Mouse (Mus musculus) CH12F3 (cell line): ENCODE measurements around the gene Ggnbp2.
"Not testable (repeated sequence)": the region's sequence is repeated elsewhere in the genome, so short reads cannot be mapped to it uniquely, and the experiment has no call there.

Experiments
- in situ Hi-C: fragments of 300-500 bp; cut with MboI; formaldehyde crosslinking; loops from 2 replicates; pipeline ENCODE4 v1.14.3; 2020; ENCODE audit warnings: low sequenced_read_pairs

Gene Ggnbp2

DNA sequence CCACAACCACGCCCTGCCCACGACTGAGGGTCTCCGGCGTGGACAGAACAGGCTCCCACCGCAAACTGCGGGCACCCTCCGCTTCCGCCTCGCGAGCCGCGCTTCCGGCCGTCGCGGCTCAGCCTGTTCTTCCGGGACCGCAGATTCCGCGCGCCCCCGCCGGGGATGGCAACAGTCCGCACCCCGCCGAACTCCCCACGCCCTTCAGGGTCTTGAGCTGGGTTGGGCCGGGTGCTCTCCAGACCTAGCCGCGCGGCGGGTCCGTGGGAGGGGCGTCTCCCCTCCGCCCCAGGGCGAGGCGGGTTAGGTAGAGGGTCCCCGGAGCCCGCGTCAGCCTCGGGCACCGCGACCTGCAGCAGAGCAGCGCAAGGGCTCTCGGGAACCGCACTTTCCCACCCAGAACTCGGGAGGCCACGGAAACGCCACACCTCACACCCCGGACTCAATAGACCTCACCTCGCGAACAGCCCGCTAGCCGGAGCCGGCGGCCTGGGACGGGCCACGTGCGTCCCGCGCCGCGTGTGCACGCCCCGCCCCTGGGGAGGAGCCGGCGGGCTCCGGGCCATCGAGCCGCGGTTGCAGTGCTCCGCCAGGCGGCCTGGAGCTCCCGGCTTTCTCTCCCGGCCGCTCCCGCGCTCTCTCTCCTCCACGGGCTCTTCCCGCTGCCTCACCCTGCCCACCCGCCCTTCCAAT is 9.3 kb upstream of the Ggnbp2 start, which contains the start of the genes Myo19 and Pigw:
Gene Myo19, plus strand, starts transcription at position 377 of the 693 bp plus-strand sequence.
Gene Pigw, minus strand, starts transcription at position 514 of the 693 bp plus-strand sequence.
- in situ Hi-C loops, result no loop called here

DNA sequence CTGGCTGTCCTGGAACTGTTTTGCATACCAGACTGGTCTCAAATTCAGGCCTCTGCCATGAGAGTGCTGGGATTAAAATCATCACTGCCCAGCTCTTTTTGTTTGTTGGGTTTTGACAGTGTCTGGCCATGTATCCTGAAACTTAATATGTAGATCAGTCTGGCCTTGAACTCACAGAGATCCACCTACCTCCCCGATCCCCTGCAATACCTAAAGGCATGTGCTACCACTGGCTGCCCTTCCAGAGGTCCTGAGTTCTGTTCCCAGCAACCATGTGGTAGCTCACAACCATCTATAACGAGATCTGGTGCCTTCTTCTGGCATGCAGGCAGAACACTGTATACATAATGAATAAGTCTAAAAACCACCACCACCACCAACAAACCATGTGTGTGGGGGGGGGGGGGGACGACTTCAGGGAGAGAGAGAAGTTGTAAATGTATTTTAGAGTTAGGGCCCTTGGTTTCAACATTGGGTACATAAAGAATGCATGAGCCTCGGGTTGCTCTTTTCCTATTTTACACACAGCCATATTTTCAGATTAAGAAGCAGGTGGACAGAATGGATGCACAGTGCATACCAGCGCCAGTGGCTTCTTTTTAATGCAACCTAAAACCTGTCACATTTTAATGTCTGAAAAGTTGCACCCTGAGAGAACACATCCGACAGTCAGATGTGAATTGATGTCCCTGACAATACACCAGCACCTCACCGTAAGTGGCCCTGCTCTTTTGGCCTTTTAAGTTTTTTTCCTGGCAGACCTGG is 8.6 kb upstream of the Ggnbp2 start:
- in situ Hi-C loops, result no loop called here

DNA sequence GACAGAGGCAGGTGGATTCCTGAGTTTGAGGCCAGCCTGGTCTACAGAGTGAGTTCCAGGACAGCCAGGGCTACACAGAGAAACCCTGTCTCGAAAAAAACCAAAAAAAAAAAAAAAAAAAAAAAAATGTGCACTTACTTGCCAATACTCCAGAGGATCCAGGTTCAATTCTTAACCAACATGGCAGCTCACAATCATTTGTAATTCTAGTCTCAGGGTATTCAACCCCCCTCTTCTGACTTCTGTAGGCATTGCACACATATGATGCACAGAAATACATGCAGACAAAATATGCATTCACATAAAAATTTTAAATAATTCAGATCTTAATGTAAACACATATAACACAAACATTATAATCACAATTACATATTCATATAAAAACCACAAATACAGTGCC is 5.4 kb upstream of the Ggnbp2 start:
- in situ Hi-C loops, result not testable (repeated sequence)

DNA sequence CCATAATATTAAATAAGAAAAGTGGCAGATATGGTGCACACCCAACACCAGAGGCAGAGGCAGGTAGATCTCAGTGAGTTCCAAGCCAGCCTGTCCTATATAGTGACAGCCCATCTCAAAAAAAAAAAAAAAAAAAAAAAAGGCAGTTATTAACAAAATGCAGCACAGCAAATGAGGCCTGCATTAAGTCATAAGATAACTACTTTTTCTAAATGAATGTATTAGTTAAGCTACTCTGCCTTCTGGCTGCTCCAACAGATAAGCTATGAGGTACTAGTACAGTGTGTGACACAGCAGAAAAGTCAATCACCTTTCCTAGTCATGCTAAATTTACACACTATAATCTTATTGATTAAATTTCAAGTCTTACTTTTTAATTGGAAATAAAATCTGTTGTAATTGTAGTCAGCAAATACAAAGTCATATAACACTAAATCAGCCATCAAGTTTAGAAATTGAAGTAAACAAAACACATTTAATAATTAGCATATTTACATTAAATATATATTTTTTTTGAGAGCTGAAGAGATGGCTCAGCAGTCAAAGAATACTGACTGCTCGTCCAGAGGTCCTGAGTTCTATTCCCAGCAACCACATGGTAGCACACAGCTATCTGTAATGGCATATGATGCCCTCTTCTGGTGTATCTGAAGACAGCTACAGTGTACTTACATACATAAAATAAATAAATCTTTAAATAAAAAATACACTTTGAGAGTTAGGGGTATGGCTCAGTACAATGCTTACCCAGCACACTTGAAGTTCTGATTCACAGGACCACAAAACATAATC is 2.6 kb upstream of the Ggnbp2 start:
- in situ Hi-C loops, result no loop called here

DNA sequence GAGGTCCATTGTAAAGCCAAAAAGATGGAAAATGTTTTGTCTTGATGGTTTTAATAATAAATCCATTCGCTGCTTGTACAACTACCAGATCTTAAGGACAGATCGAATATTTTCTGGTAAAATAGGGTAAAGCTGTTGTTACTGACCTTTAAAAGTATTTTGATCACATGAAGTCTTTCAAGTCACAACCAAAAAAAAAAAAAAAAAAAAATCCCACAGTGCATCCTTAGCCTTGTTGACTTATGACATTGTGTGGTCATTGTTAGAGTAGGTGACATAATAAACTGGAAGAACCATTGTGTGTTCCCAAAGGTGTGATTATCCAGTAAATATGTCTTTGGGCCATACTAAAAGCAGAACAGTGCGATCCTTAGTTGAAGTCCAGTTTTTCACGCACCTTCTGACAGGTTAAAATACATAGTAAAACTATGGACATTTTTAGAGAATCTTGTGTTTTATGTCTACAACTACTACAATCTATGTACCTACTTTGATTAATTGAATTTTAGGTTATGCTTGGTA is 992 bp upstream of the Ggnbp2 start:
- in situ Hi-C loops, result no loop called here

DNA sequence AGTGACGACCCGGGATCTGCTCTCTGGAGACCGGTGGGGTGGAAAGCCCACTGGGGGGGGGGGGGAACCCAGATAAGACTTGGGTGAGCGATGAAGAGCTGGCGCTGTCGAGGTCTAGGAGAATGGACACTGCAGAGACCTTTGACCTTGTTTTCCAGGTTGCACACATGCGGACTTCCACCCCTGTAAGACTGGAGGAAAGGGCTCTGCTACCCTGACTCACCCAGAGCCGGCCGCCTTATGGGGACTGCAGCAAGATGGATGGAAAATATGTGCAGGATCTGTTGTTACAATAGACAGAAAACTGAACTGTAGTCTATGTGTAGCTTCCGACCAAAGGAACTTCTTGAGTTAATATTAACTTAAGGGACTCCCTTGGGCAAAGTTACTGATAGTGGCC is 429 bp upstream of the Ggnbp2 start:
- in situ Hi-C loops, result no loop called here

DNA sequence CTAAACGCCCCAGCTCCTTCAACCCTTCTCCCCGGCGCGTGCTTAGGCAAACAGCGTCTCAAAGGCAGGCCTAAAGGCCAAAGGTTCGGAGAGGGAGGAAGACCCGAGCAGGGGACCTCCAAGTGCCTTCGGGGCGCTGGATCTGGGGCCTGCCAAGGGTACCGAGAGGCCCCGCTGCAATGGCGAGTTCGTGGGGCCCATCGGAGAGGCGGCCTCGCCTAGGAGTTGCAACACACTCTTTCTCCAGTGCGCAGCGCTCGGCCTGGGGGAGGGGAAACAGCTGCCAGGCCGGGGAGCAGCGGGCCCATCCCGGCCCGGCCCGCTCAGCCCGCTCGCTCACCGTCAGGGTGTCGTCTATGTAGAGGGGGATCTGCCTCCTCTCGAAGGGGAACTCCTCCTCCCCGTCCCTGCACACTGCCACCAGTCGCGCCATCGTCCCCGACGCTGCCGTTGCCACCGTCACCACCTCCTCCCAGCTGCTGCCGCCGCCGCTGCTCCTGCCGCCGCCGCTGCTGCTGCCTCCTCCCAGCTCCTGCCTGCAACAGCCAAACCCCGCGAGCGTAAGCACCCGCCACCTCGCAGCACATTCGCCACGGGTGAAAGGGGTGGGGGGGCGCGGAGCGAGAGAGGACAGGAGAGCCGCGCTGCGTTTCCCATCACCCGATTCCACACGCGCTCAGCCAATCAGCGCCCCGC is 932 bp downstream of the Ggnbp2 start:
- in situ Hi-C loops, result no loop called here

DNA sequence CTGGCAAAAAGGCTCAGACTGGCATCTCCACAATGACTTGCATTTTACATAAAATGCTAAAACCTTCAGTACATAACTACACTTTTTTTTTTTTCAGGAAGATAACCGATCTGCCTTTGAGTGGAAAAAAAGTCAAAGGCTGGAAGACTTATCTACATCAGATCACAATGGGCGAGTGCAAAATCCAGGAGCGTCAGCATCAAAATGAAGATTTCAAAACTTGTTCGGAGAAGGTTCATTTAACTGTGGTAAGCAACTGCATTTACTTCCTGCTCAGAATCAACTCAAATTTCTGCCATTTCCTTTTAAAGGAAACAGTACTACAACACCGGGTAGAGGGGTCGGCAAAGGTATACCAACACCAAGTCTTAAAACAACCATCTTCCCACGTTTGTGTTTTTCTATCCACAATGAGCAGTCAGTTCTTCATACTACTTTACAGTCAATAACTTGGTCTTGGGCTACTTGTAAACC is 1.8 kb downstream of the Ggnbp2 start:
- in situ Hi-C loops, result no loop called here

DNA sequence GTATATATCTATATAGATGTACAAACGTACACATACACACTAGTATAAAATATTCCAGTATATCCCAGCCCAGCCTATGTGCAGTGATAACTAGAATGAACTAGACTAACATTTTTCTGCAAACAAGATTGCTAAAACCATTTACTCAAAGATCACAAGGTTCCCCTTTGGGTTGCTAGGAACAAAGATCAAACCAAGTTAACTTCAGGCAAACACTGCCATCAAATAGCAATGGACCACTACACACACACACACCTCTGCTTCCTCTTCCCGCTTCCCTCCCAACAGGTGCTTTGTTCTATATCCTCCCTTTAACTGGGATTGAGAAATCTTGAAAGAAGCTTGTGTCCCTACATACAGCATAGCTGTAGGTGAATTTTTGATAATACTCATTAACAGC is 3.0 kb downstream of the Ggnbp2 start:
- in situ Hi-C loops, result no loop called here

DNA sequence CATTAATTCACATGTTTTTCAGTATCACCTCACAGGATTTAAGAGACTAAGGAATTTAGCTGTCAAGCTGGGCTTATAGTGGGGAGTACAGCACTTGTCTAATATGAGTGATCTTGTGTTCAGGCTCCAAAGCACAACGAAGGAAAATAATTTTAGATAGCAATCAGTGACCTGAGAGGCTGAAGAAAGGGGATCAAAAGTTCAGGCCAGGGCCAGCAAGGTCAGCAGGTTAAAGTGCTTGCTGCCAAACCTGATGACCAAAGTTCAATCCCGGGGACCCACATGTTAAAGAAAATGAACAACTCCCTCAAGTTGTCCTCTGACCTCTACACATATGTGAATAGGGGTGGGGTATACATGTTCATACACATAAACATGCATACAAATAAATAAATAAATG is 5.3 kb downstream of the Ggnbp2 start:
- in situ Hi-C loops, result no loop called here

DNA sequence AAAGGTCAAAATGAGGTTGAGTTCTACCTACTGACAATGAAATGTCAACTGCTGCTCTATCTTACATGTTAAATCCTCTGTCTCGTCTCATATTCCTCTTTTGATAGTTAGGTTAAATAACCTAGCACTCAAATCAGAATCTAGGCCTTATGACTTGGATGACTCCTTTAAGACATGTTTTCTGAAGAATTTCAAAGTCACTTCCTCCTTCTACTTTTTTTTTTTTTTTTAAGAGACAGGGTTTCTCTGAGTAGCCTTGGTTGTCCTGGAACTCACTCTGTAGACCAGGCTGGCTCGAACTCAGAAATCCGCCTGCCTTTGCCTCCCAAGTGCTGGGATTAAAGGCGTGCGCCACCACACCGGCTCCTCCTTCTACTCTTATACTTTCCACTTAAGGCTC is 15.3 kb downstream of the Ggnbp2 start:
- in situ Hi-C loops, result no loop called here

DNA sequence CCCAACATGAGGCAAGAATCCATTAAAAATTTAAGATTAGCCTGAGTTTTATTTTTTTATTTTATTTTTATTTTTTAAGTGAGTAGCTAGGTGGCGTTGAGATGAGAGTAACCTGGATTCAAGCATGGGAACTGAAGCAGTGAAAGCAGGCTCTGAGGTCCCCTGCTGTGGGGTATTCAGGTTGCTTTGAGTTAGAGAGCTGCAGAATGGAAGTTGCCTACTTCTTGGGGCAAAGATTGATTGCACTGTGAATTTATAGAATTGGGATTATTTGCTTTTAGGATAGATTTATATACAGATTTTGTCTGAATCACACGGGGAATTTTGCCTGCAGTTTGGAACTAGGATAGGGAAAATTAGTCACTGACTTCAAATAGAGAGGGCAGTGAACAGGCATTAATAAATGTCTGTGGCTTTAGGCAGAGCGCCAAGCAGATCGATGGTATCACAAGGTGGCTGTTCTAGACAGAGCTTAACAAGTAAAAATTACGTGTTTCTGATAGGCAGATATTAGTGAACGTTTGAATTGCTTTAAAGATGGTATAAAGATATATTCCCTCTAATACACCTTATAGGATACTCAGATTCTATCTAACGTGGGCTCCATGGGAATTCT is 23.0 kb downstream of the Ggnbp2 start:
- in situ Hi-C loops, result no loop called here

DNA sequence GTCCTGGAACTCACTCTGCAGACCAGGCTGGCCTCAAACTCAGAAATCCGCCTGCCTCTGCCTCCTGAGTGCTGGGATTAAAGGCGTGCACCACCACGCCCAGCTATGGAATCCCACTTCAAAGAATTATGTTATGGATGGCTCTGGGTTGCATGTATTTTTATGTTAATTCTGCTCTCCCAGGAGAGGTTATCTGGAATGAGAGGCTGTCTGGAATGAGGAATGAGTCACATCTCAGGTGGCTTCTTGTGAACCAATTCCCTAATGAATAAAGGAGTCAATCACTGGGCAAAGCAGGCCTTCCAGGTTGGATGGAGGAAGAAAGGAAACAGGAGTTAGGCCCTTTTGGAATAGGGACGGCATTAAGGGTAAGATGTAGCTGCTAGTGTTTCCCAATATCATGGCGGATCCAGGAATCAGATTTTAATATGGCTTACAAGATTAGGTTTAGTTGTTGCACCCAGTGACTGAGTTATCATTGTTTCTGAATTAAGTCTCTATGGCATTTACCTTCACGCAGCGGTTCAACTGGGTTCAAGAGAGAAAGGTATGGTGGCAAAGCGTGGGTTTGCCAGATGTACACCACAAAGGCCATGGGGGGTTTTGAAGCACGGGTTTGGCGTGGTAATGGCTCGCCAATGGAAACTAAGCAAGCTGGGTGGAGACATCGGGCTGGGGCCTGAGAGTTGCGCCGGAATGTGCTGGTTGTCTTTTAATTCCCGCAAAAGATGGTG is 23.7 kb downstream of the Ggnbp2 start:
- in situ Hi-C loops, result no loop called here

DNA sequence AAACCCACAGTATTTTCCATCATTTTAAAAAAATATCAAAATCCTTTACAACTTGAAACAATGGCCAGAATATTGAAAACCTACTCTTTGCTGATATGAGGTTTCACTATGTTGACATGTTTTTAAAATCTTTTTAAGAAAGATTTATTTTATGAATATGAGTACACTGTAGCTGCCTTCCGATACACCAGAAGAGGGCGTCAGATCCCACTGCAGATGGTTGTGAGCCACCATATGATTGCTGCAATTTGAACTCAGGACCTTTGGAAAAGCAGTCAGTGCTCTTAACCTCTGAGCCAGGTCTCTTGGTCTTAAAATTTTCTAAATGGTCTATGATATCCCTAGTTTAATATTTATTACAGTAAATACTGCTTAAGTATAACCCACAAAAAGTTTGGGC is 31.3 kb downstream of the Ggnbp2 start:
- in situ Hi-C loops, result no loop called here

DNA sequence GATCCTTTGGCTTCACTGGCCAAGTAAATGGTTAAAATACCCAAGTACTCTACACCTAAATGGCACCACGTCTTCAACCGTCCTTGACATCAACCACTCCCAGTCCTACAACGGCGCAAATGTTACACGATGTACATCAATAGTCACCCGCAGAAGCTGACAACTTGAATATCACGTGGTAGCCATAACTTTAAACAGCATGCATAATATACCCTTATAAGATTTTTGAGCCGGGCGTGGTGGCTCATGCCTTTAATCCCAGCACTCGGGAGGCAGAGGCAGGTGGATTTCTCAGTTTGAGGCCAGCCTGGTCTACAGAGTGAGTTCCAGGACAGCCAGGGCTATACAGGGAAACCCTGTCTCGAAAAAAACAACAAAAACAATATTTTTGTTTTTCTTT is 41.1 kb downstream of the Ggnbp2 start:
- in situ Hi-C loops, result not testable (repeated sequence)

DNA sequence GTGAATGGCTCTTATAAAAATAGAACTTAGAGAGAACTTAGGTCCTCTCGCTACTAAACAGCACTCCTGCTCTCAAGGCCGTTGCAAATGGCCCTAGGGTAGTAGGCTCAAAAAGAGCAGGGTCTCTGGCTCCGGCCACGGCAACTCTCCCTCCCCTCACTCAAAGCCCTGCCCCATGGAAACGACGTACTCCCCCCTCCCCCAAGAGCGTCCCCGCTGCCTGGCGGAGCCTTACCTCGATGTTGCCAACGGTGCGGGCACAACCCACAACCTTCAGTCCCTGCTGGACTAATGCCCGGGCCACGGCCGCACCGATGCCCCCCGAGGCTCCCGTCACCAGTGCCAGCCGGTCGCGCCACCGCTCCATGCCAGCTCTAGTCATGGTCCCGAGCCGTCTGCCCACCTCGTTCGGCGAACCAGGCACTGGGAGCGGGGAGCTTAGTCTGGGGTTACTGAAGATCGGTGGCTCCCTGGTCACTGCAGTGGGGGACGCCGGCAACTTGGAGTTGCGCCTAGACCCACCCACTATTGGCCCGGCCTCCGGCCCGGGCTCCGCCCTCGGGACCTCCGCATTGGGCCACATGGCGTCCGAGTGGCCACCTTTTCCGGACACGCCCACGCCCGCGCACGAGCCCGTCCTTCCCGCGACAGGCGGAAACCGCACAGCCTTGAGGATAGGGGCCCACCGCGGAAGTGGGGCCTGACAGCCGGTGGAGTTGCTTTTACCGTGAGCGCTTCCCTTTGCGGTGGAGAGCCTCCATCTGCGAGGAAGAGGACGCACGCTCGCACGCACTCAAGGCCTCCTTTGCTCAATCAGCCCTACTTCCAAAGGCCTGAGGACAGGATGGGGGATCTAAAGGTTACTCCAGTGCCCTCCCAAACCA is 41.9 kb downstream of the Ggnbp2 start, which contains the start of gene Dhrs11:
Gene Dhrs11, minus strand, starts transcription at position 479 of the 884 bp plus-strand sequence.
- in situ Hi-C loops, result no loop called here

DNA sequence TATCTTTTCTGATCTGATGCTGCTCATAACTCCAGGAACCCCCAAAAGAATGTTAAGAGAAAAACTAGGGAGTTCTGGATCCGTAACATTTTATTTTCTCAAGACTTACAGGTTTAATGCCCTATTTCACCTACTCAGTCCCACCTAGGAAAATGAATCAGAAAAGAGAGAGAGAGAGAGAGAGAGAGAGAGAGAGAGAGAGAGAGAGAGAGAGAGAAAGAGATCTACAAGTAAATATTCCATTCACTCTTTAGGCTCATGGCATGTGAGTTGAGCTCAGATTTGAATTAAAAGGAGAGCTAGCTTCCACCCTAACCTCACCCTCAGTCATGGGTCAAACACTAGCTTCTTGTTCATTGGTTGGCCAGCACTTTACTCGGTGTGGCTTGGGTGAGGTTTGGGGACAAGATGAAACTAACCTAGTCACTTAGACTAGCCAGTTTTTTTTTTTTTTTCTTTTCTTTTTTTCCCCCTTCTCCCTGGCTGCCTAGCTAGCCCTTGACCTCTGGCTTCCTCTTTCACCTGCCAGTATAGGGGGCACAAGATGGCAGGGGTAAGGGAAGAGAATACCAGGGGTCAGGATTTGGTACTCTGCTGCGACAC is 42.6 kb downstream of the Ggnbp2 start:
- in situ Hi-C loops, result no loop called here

DNA sequence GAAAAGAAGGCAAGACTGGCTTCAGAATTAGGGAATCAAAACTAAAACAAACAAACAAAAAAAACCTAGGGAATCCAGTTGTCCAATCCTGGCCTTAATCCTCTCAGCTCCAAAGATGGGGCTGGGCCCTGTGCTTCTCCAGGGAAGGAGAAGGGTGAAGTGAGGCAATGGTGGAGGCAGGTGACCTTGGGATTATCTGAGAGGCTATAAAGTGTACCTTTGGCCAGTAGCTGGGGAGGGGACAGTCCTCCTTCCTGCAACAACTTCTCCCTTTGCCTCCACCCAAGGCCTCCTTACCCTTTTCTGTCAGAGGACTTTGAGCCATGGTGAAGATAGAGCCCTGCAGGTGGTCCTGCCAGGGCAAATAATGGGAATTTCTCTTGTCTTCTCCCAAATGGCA is 43.1 kb downstream of the Ggnbp2 start:
- in situ Hi-C loops, result no loop called here
